Mouse (Mus musculus) stomach, embryonic 16.5 days (tissue): ENCODE results near the gene Folr2. TPM values are rescaled to one million over a fixed set of nuclear protein-coding genes. Genes with fewer than 3 reads are reported as not detected.

ENCODE experiments used
- ATAC-seq: fragments of 200-750 bp; cut with Nextera tagmentation; 2 replicates; pipeline ENCODE4 v1.8.0; 2017; ENCODE audit warnings: moderate number of reproducible peaks, moderate TSS enrichment; ENCODE audit not compliant: insufficient read depth, low FRiP score
- H3K27ac ChIP-seq: fragments of 300-500 bp; sonication (generic); 2 replicates; pipeline ENCODE4 v1.5.1; 2014; ENCODE audit warnings: low read length
- H3K27me3 ChIP-seq: fragments of 300-500 bp; sonication (generic); 2 replicates; pipeline ENCODE4 v1.6.1; 2014; ENCODE audit warnings: low read length, control low read depth, mixed read lengths; ENCODE audit not compliant: control insufficient read depth, insufficient read depth
- H3K36me3 ChIP-seq: fragments of 300-500 bp; sonication (generic); 2 replicates; pipeline ENCODE4 v1.6.1; 2014; ENCODE audit warnings: low read length; ENCODE audit not compliant: control insufficient read depth, insufficient read depth
- H3K4me1 ChIP-seq: fragments of 300-500 bp; sonication (generic); 2 replicates; pipeline ENCODE4 v1.6.1; 2014; ENCODE audit warnings: low read length, control low read depth, mixed read lengths; ENCODE audit not compliant: control insufficient read depth, insufficient read depth
- H3K4me2 ChIP-seq: fragments of 300-500 bp; sonication (generic); 2 replicates; pipeline ENCODE4 v1.6.1; 2014; ENCODE audit warnings: low read depth, low read length, mixed read lengths
- H3K4me3 ChIP-seq: fragments of 300-500 bp; sonication (generic); replicated peaks from 2 replicates; pipeline ENCODE4 v1.5.1; 2014; ENCODE audit warnings: mild to moderate bottlenecking, low read length
- H3K9ac ChIP-seq: fragments of 300-500 bp; sonication (generic); 2 replicates; pipeline ENCODE4 v1.6.1; 2014; ENCODE audit warnings: low read length
- H3K9me3 ChIP-seq: fragments of 300-500 bp; sonication (generic); replicated peaks from 2 replicates; pipeline ENCODE4 v1.6.1; 2016; ENCODE audit warnings: low read length, control low read depth; ENCODE audit not compliant: control insufficient read depth
- WGBS: fragments of 180-500 bp; shearing (Covaris S2); extraction: QIAGEN DNeasy Blood & Tissue Kit; methylation state at CpG from one replicate; pipeline ENCODE4 v1.1.7; 2014; 5-methylcytosine and 5-hydroxymethylcytosine counted together
- polyA plus RNA-seq: library from polyadenylated mRNA; unstranded; fragments of >200 nt; fragmentation: Nextera tagmentation; extraction: Ambion mirVana; gene quantifications from 2 replicates; pipeline ENCODE4 v1.2.1, GENCODE M21; 2015

Gene Folr2
- polyA plus RNA-seq, 1 experiment from 2014 or later, result 1.8 TPM

DNA sequence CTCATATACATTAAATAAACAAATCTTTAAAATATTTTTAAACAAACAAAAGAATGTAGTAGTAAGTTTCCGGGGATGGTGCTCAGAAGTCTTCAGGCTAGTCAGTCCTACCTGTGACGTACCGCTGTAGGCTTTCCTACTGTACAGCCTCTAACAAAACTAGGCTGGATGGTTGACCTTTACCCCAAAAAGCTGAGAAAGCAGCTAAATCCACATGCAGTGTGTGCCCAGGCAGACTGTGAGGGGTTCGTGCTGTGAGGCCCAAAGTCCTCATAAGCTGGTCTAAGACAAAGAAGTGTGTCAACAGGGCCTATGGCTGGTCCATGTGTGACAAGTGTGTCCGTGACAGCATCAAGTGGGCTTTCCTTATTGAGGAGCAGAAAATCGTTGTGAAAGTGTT lies 4.1 kb downstream of the Folr2 start:
- Histone ChIP-seq H3K4me2 (no peak overlapping the region), H3K27me3 (no peaks in the 10 kb centered on the region), H3K36me3 (no peaks in the 10 kb centered on the region), H3K9ac (no peak overlapping the region), H3K4me3 (no peak overlapping the region), H3K9me3 (no peaks in the 10 kb centered on the region), H3K4me1 (no peaks in the 10 kb centered on the region), H3K27ac (no peak overlapping the region)
- WGBS, result 83% methylated on average over 6 of the region's 6 CpGs
- ATAC-seq, result no peak

- 78% methylated on average over 6 of the region's 6 CpGs for WGBS
- Histone ChIP-seq H3K9me3 (no peaks in the 10 kb centered on the region), H3K36me3 (no peaks in the 10 kb centered on the region), H3K27ac (no peak overlapping the region), H3K27me3 (no peaks in the 10 kb centered on the region), H3K4me3 (no peak overlapping the region), H3K4me2 (no peak overlapping the region), H3K4me1 (no peaks in the 10 kb centered on the region), H3K9ac (no peak overlapping the region)
- ATAC-seq, result no peak
Observed at GRCm38 (mm10) chr7:101851689-101852088, 5.3 kb downstream of the Folr2 start.

GRCm38 (mm10) chr7:101847934-101848333 lies 9.1 kb downstream of the Folr2 start:
- H3K27me3 ChIP-seq, result no peaks in the 10 kb centered on the region
- no peaks in the 10 kb centered on the region for H3K36me3 ChIP-seq
- no peak overlapping the region for H3K27ac ChIP-seq
- H3K4me2 ChIP-seq, result no peak overlapping the region
- WGBS, result 79% methylated on average over 1 of the region's 1 CpGs
- no peak for ATAC-seq
- no peaks in the 10 kb centered on the region for H3K4me1 ChIP-seq
- no peak overlapping the region for H3K4me3 ChIP-seq
- no peaks in the 10 kb centered on the region for H3K9me3 ChIP-seq
- no peak overlapping the region for H3K9ac ChIP-seq

GRCm38 (mm10) chr7:101844186-101844585 lies 12.8 kb downstream of the Folr2 start:
- Histone ChIP-seq H3K4me3 (no peak overlapping the region), H3K4me1 (no peaks in the 10 kb centered on the region), H3K36me3 (no peaks in the 10 kb centered on the region), H3K27ac (no peak overlapping the region), H3K27me3 (no peaks in the 10 kb centered on the region), H3K4me2 (no peak overlapping the region), H3K9ac (no peak overlapping the region), H3K9me3 (no peaks in the 10 kb centered on the region)
- 61% methylated on average over 6 of the region's 6 CpGs for WGBS
- no peak for ATAC-seq

DNA sequence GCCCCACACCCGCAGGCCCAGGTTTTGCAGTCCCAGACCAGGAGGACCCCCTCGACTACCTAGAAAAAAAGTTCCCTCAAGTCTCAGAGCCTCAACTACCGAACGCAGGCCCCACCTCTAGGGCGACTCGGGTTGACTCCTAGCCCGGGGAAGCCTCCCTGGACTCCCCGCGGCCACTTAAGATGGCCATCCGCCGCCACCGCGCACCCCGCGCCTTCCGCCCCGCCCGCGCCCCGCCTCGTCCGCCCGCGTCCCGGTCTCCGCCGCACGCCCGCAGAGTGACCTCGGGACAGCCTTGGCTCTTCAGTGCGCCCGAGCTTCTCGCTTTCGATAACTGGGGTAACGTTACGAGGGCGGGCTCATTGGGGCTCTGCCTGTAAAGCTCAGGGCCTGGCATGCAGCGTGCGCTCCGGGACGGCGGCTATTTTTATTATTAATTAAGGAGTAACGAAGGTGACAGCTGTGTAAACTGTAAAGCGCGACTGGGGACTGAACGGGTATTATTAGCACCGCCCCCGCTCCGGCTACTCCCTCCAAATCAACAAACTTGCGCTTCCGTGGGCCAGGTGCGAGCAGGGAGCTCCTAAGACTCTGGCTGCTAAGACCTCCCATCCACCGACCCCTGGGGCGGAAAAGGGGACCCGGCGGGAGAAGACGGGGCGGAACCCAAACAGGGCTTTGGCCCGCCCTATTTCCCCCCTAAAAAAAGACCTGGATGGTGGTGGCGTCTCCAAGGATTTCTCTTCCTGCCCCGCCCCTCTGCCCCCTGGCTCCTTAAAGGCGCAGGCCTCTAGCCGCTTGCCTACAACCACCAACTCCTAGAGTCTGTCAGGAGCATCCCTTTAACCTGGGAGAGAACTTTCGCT lies 19.2 kb downstream of the Folr2 start, which contains the start of gene Inppl1:
TSS of gene Inppl1 (minus strand) at position 624 of the 866 bp plus-strand sequence.
- Histone ChIP-seq H3K9ac (peak within 1 kb of the TSS; percentile 98), H3K4me2 (peak within 1 kb of the TSS; percentile 82), H3K36me3 (0 out of 2 replicates have a peak, but pooled peaks cover 10% of the 10 kb centered on the region), H3K27me3 (no peaks in the 10 kb centered on the region), H3K9me3 (no peaks in the 10 kb centered on the region), H3K4me1 (peaks cover 28% of the 10 kb centered on the region), H3K27ac (peak within 1 kb of the TSS; percentile 97), H3K4me3 (peak within 1 kb of the TSS; percentile 94)
- peak; percentile 90 for ATAC-seq
- under 1% methylated on average over 64 of the region's 64 CpGs for WGBS

- peak overlapping the region; percentile 98 for H3K9ac ChIP-seq
- no peaks in the 10 kb centered on the region for H3K27me3 ChIP-seq
- WGBS, result under 1% methylated on average over 20 of the region's 20 CpGs
- 0 out of 2 replicates have a peak, but pooled peaks cover 14% of the 10 kb centered on the region for H3K36me3 ChIP-seq
- peak overlapping the region; percentile 82 for H3K4me2 ChIP-seq
- peaks cover 28% of the 10 kb centered on the region for H3K4me1 ChIP-seq
- H3K4me3 ChIP-seq, result peak overlapping the region; percentile 94
- H3K9me3 ChIP-seq, result no peaks in the 10 kb centered on the region
- no peak; the same call in 1 of the 2 replicates for ATAC-seq
- peak overlapping the region; percentile 97 for H3K27ac ChIP-seq
Observed at GRCm38 (mm10) chr7:101837154-101837605, 19.8 kb downstream of the Folr2 start.

DNA sequence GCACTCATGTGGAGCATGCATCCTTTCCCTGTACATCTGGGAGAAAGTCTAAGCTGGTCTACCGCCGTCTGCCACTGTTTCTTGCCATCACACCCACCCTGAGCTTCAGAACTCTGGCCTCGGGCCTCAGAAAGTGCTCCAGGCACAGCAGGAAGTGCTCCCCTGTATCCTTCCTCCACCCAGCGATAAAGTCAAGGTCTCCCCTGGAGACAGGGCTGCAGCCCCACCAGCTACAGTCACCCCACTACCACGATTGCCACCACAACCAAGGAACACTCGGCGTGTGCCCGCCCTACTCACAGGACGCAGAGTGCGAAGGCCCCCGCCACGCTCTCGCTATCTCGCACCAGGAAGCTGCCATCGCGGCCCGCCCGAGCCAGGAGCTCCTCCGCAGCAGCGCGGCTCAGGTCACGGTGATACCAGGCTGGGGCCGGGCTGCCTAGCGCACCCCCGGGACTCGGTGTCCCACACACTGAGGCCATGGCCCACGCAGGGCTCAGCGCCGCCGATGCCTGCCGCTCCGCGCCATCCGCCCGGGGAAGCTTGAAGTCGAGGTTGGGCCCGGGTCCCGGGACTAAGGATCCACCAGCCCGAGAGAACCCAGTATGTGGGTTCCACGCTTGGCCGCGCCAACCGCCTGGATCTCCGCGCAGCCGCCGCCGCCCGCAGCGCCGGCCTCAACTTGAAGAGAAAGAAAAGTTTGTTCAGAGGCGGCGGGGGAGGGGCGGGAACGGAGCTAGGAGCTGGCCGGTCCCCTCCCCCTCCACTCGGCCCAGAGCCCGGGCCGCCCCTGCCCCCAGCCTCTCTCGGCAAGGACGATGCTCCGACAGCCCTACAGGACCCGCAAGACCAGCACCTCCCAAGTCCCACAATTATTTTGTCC lies 20.5 kb downstream of the Folr2 start:
- H3K4me3 ChIP-seq, result peak overlapping the region; percentile 94
- ATAC-seq, result peak; percentile 30; the same call in 1 of the 2 replicates
- H3K9me3 ChIP-seq, result no peaks in the 10 kb centered on the region
- H3K36me3 ChIP-seq, result peaks cover 21% of the 10 kb centered on the region
- peak overlapping the region; percentile 97 for H3K27ac ChIP-seq
- H3K4me2 ChIP-seq, result peak overlapping the region; percentile 82
- under 1% methylated on average over 63 of the region's 63 CpGs for WGBS
- no peaks in the 10 kb centered on the region for H3K27me3 ChIP-seq
- H3K9ac ChIP-seq, result peak overlapping the region; percentile 98
- H3K4me1 ChIP-seq, result peaks cover 28% of the 10 kb centered on the region

DNA sequence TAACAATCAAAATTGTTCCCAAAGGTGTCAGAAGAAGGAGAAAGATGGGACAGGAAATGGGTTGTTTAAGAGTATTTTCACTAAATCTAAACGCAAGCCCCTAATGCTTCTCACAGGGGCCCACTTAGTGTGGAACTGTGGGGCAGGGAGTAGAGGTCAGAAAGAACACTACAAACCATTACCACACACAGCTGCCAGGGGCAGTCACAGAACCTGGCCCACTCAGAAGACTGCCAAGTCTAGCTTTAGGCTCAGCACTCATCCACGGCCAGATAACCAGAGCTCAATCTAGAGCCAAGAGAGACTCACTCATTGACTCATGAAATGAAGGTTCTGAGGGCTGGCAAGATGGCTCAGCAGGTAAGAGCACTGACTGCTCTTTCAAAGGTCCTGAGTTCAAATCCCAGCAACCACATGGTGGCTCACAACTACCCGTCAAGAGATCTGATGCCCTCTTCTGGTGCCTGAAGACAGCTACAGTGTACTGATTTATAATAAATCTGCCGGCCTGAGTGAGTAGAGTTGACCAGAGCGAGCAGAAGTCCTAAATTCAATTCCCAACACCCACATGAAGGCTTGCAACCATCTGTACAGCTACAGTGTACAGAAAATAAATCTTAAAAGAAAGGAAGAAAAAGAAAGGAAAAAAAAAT lies 21.4 kb downstream of the Folr2 start:
- peak overlapping the region; percentile 98 for H3K9ac ChIP-seq
- H3K9me3 ChIP-seq, result no peaks in the 10 kb centered on the region
- H3K27ac ChIP-seq, result peak overlapping the region; percentile 97
- H3K4me2 ChIP-seq, result peak overlapping the region; percentile 82
- no peak for ATAC-seq
- peaks cover 30% of the 10 kb centered on the region for H3K36me3 ChIP-seq
- peaks cover 28% of the 10 kb centered on the region for H3K4me1 ChIP-seq
- H3K4me3 ChIP-seq, result peak overlapping the region; percentile 94
- 28% methylated on average over 5 of the region's 5 CpGs for WGBS
- no peaks in the 10 kb centered on the region for H3K27me3 ChIP-seq
